Mouse (Mus musculus): Measurements from ENCODE around the gene Herpud1. TPM values are rescaled to one million over a fixed set of nuclear protein-coding genes. Genes with fewer than 3 reads are reported as not detected.

The Herpud1 gene
- polyA plus RNA-seq, 1 experiment from 2014 or later, result 59.3 TPM

DNA sequence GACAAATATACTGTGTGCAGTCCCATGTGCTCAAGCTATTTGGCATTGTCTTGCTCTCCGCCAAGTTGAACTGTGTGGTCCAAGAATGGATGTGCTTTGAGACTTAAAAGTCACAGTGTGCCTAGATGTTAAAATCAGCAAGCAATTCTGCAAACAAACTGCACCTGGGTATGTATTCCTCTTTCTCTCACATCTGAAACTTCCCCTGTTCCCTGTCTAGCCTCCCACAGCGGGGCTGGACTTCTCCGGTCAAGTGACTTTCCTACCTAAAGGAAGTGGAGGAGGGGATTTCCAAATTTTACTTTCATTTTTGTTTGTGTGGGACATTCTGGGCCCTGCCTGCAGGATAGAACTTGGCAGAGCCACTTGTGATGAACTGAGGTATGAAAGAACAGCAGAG lies 56.9 kb downstream of the Herpud1 start:
- no peak overlapping the region for H3K9ac ChIP-seq (ENCODE audit: low read length)
- no peaks in the 10 kb centered on the region for H3K9me3 ChIP-seq (ENCODE audit: control insufficient read depth, low read length)
- WGBS, result 88% methylated on average over 3 of the region's 3 CpGs

GRCm38 (mm10) chr8:94444480-94444879 lies 58.2 kb downstream of the Herpud1 start:
- ATAC-seq (ENCODE audit: insufficient read depth, low FRiP score, low TSS enrichment) (no peak), DNase-seq (ENCODE audit: low spot score) (no peak)
- Histone ChIP-seq H3K4me3 (ENCODE audit: low read depth, low read length) (no peak overlapping the region), H3K9me3 (ENCODE audit: control insufficient read depth, low read length) (no peaks in the 10 kb centered on the region), H3K36me3 (ENCODE audit: control insufficient read depth, insufficient read depth, low read length) (no peaks in the 10 kb centered on the region), H3K9ac (ENCODE audit: low read length) (no peak overlapping the region), H3K4me1 (ENCODE audit: control insufficient read depth, insufficient read depth, low read length) (no peaks in the 10 kb centered on the region), H3K27me3 (ENCODE audit: control insufficient read depth, insufficient read depth, low read length) (no peaks in the 10 kb centered on the region), H3K27ac (ENCODE audit: low read depth, low read length) (no peak overlapping the region), H3K4me2 (ENCODE audit: low read depth) (no peak overlapping the region)
- 51% methylated on average over 2 of the region's 2 CpGs for WGBS

More for the DNA sequence above, 56.9 kb downstream of the Herpud1 start:
- no peak for ATAC-seq (ENCODE audit: insufficient read depth, low FRiP score, low TSS enrichment)
- no peaks in the 10 kb centered on the region for H3K27me3 ChIP-seq (ENCODE audit: control insufficient read depth, insufficient read depth, low read length)
- no peak overlapping the region for H3K27ac ChIP-seq (ENCODE audit: low read depth, low read length)
- no peaks in the 10 kb centered on the region for H3K36me3 ChIP-seq (ENCODE audit: control insufficient read depth, insufficient read depth, low read length)
- no peak for DNase-seq (ENCODE audit: low spot score)
- no peak overlapping the region for H3K4me2 ChIP-seq (ENCODE audit: low read depth)
- H3K4me1 ChIP-seq (ENCODE audit: control insufficient read depth, insufficient read depth, low read length), result no peaks in the 10 kb centered on the region
- H3K4me3 ChIP-seq (ENCODE audit: low read depth, low read length), result no peak overlapping the region

Other genes starting within 250 kb of the Herpud1 start
- not detected in 2 replicates for gene Mt4, start 249.2 kb upstream of the Herpud1 start, polyA plus RNA-seq (2014; fragmentation: Nextera tagmentation; extraction: Ambion mirVana)
- gene Mt3, start 233.8 kb upstream of the Herpud1 start, polyA plus RNA-seq (2014; fragmentation: Nextera tagmentation; extraction: Ambion mirVana), result 8.9 and 9.8 TPM in 2 replicates
- 21.2 and 29.9 TPM in 2 replicates for gene Mt2, start 213.8 kb upstream of the Herpud1 start, polyA plus RNA-seq (2014; fragmentation: Nextera tagmentation; extraction: Ambion mirVana)
- 78.2 and 78.5 TPM in 2 replicates for gene Mt1, start 207.4 kb upstream of the Herpud1 start, polyA plus RNA-seq (2014; fragmentation: Nextera tagmentation; extraction: Ambion mirVana)
- 118 and 121 TPM in 2 replicates for gene Nup93, start 171.9 kb upstream of the Herpud1 start, polyA plus RNA-seq (2014; fragmentation: Nextera tagmentation; extraction: Ambion mirVana)
- not detected in 2 replicates for gene Slc12a3, start 57.2 kb upstream of the Herpud1 start, polyA plus RNA-seq (2014; fragmentation: Nextera tagmentation; extraction: Ambion mirVana)
- 0.05 TPM in 1 of 2 replicates, not detected in the other for gene Nlrc5, start 47.9 kb downstream of the Herpud1 start, polyA plus RNA-seq (2014; fragmentation: Nextera tagmentation; extraction: Ambion mirVana)
- 9.5 and 11.2 TPM in 2 replicates for gene Cpne2, start 146.6 kb downstream of the Herpud1 start, polyA plus RNA-seq (2014; fragmentation: Nextera tagmentation; extraction: Ambion mirVana)
- 46.3 and 49.8 TPM in 2 replicates for gene Rspry1, start 215.5 kb downstream of the Herpud1 start, polyA plus RNA-seq (2014; fragmentation: Nextera tagmentation; extraction: Ambion mirVana)
- gene Fam192a, start 215.6 kb downstream of the Herpud1 start, polyA plus RNA-seq (2014; fragmentation: Nextera tagmentation; extraction: Ambion mirVana), result 95.9 and 101 TPM in 2 replicates